Mouse (Mus musculus) hindbrain, embryonic 15.5 days (tissue): ENCODE measurements around the gene Gm8126. TPM values are rescaled to one million over a fixed set of nuclear protein-coding genes. Genes with fewer than 3 reads are reported as not detected.
"Not testable (repeated sequence)": the region's sequence is repeated elsewhere in the genome, so short reads cannot be mapped to it uniquely, and the experiment has no call there.

Experiments
- ATAC-seq: fragments of 200-750 bp; cut with Nextera tagmentation; 2 replicates; pipeline ENCODE4 v1.8.0; 2017; ENCODE audit warnings: low read depth, moderate number of reproducible peaks, moderate TSS enrichment; ENCODE audit not compliant: low FRiP score
- H3K27ac ChIP-seq: fragments of 300-500 bp; sonication (generic); replicated peaks from 2 replicates; pipeline ENCODE4 v1.5.1; 2015; ENCODE audit warnings: mild to moderate bottlenecking, inconsistent platforms
- H3K27me3 ChIP-seq: fragments of 300-500 bp; sonication (generic); 2 replicates; pipeline ENCODE4 v1.6.1; 2015; ENCODE audit warnings: control low read depth, inconsistent platforms
- H3K36me3 ChIP-seq: fragments of 300-500 bp; sonication (generic); 2 replicates; pipeline ENCODE4 v1.6.1; 2015; ENCODE audit warnings: control low read depth, inconsistent platforms
- H3K4me1 ChIP-seq: fragments of 300-500 bp; sonication (generic); replicated peaks from 2 replicates; pipeline ENCODE4 v1.6.1; 2015; ENCODE audit warnings: control low read depth, inconsistent platforms
- H3K4me2 ChIP-seq: fragments of 300-500 bp; sonication (generic); 2 replicates; pipeline ENCODE4 v1.6.1; 2015; ENCODE audit warnings: moderate library complexity, mild to moderate bottlenecking, inconsistent platforms
- H3K4me3 ChIP-seq: fragments of 300-500 bp; sonication (generic); 2 replicates; pipeline ENCODE4 v1.5.1; 2015; ENCODE audit warnings: mild to moderate bottlenecking, inconsistent platforms
- H3K9ac ChIP-seq: fragments of 300-500 bp; sonication (generic); 2 replicates; pipeline ENCODE4 v1.6.1; 2015; ENCODE audit warnings: inconsistent platforms
- H3K9me3 ChIP-seq: fragments of 300-500 bp; sonication (generic); 2 replicates; pipeline ENCODE4 v1.6.1; 2016; ENCODE audit warnings: control low read depth, inconsistent platforms
- WGBS: fragments of 180-500 bp; shearing (Covaris S2); methylation state at CpG from one replicate; pipeline ENCODE4 v1.1.7; 2015; 5-methylcytosine and 5-hydroxymethylcytosine counted together
- polyA plus RNA-seq: library from polyadenylated mRNA; unstranded; fragments of >200 nt; fragmentation: Nextera tagmentation; extraction: Ambion mirVana; gene quantifications from 2 replicates; pipeline ENCODE4 v1.2.1, GENCODE M21; 2015

The Gm8126 gene
- polyA plus RNA-seq, 1 experiment from 2014 or later: not detected

GRCm38 (mm10) chr14:43277468-43277867 is 19.0 kb downstream of the Gm8126 start:
- H3K9me3 ChIP-seq, H3K4me3 ChIP-seq, H3K4me1 ChIP-seq, H3K27ac ChIP-seq, H3K27me3 ChIP-seq, H3K36me3 ChIP-seq, H3K4me2 ChIP-seq, H3K9ac ChIP-seq, ATAC-seq: not testable (repeated sequence)
- WGBS: 56% methylated on average over 2 of the region's 2 CpGs

GRCm38 (mm10) chr14:43278146-43278545 is 19.7 kb downstream of the Gm8126 start:
- not testable (repeated sequence) for H3K9me3 ChIP-seq, H3K9ac ChIP-seq, ATAC-seq, H3K4me3 ChIP-seq, H3K4me1 ChIP-seq, H3K36me3 ChIP-seq, H3K27ac ChIP-seq, H3K27me3 ChIP-seq, H3K4me2 ChIP-seq
- WGBS: 80% methylated on average over 4 of the region's 4 CpGs

- H3K36me3 ChIP-seq, H3K4me1 ChIP-seq, H3K9me3 ChIP-seq, H3K4me3 ChIP-seq, H3K4me2 ChIP-seq, ATAC-seq, H3K27me3 ChIP-seq, H3K27ac ChIP-seq, H3K9ac ChIP-seq: not testable (repeated sequence)
- WGBS: 90% methylated on average over 3 of the region's 3 CpGs
Measured at GRCm38 (mm10) chr14:43278681-43279080, 20.2 kb downstream of the Gm8126 start.

GRCm38 (mm10) chr14:43293503-43293902 is 35.1 kb downstream of the Gm8126 start, which contains the start of gene Gm8127:
Gene Gm8127 (minus strand): TSS chr14:43293832.
- H3K9me3 ChIP-seq, ATAC-seq, H3K27ac ChIP-seq, H3K4me1 ChIP-seq, H3K4me2 ChIP-seq, H3K27me3 ChIP-seq, H3K36me3 ChIP-seq, H3K9ac ChIP-seq, H3K4me3 ChIP-seq: not testable (repeated sequence)
- WGBS: 88% methylated on average over 3 of the region's 3 CpGs

Other genes with a start within 250 kb of the Gm8126 start
- gene Gm10376, start 243.0 kb upstream of the Gm8126 start, polyA plus RNA-seq: not detected in 2 replicates
- not detected in 2 replicates for gene Gm8094, start 182.0 kb upstream of the Gm8126 start, polyA plus RNA-seq
- gene Gm8104, start 158.0 kb upstream of the Gm8126 start, polyA plus RNA-seq: 0.08 TPM in 1 of 2 replicates, not detected in the other
- gene Gm7233, start 78.8 kb upstream of the Gm8126 start, polyA plus RNA-seq: not detected in 2 replicates
- gene Gm8122, start 23.3 kb upstream of the Gm8126 start, polyA plus RNA-seq: not detected in 2 replicates
- gene Gm9732, start 16.4 kb downstream of the Gm8126 start, polyA plus RNA-seq: not detected in 2 replicates
- not detected in 2 replicates for gene Gm8127, start 35.2 kb downstream of the Gm8126 start, polyA plus RNA-seq
- not detected in 2 replicates for gene 1700001F09Rik, start 89.2 kb downstream of the Gm8126 start, polyA plus RNA-seq
- not detected in 2 replicates for gene Gm8138, start 157.7 kb downstream of the Gm8126 start, polyA plus RNA-seq